Mouse (Mus musculus): ENCODE data around the gene Thsd4.

Thsd4 gene

GRCm38 (mm10) chr9:60001444-60001843 is 520.4 kb downstream of the Thsd4 start:
- in situ Hi-C loops (cut with MseI, MboI): no loop called here

DNA sequence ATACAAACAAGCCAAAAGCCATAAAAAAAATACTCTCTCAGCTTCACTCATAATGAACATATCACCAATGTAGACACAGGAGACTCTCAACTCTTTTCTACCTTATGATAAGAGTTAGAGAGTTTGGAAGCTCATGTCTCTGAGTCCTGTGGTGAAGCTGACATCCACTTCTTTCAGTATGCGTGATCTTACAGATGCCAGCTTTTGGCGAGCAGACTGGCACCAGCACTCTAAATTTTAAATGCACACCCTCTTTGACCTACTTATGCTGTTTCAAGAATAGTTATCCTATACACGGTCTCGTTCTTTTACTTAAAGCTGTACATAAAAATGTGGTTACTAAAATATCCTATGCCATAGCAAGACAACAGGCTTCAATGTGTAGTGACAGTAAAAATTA is 524.1 kb downstream of the Thsd4 start:
- in situ Hi-C loops (cut with MseI, MboI): no loop called here

DNA sequence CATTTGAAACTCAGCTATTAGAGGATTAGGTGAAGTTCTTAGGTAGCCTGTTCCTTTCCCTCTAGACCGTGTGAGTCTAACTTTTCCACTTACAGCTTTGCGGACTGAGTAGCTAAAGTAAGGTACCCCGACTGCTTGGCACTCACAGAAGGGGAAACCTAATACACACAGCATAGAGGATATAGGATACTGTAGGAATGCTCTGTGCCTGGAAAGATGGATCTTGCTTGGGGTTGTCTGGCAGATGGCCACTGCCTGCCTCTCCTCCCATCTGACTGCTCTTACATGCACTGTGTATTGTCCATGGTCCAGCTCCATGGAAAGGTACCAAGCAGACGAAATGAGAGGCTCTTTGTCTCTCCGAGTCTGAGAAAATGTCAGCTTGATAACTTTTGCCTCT is 530.4 kb downstream of the Thsd4 start:
- in situ Hi-C loops (cut with MseI, MboI): no loop called here

GRCm38 (mm10) chr9:59989864-59990263 is 532.0 kb downstream of the Thsd4 start:
- in situ Hi-C loops (cut with MseI, MboI): no loop called here

DNA sequence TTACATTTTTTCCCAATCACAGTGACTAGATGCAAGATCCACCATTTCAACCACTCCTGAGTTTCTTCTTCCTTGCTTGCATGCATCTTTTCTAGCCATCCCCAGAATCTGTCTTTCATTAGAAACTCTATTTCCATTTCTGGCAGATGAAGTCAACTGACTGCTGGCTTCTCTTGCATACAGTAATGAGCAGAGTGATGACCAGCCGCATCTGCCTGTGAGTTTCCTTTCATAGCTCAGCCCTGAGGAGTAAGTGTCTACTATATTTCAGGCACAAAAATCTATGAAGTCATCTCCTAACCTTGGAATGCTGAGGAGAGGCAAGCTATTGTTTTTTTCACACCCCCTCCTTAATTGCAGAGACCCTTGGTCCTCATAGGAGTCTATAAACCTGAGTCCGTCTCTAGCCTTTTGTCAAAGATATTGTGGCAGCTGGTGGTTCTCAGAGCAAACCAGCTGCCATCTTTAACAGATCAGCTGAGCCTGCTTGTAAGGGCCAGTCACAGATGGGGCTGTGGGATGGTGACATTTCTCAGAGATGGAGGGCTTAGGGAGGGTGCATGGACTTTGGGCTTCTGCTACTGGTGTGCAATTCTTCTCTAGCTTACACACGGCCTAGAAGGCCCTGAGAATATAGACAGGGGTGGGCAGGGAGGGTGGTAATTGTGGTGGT is 535.8 kb downstream of the Thsd4 start:
- in situ Hi-C loops (cut with MseI, MboI): no loop called here

DNA sequence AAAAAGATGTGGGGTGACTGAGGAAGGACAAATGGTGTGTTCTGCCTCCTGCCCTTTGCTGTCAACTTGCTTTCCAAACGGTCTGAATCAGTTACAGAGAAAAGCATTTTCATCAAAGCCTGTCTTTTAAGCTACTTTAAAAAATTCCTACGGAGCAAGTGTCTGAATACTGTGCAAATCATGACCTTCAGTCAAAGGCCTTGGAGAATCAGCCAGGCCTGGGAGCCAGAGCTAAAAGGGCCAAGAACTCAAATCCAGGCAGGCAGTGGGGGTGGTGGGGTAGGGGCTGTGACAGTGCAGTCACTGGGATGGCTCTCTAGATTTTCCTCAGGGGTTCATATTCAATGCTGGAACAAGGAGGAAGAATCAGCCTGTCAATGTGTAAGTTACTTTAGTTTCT is 540.7 kb downstream of the Thsd4 start:
- in situ Hi-C loops (cut with MseI, MboI): no loop called here

- in situ Hi-C loops (cut with MseI, MboI): no loop called here
Measured at GRCm38 (mm10) chr9:59971263-59971662, 550.6 kb downstream of the Thsd4 start.

- in situ Hi-C loops (cut with MseI, MboI): no loop called here
Measured at GRCm38 (mm10) chr9:59969383-59969782, 552.5 kb downstream of the Thsd4 start.

- in situ Hi-C loops (cut with MseI, MboI): no loop called here
Measured at GRCm38 (mm10) chr9:59965046-59965445, 556.8 kb downstream of the Thsd4 start.

DNA sequence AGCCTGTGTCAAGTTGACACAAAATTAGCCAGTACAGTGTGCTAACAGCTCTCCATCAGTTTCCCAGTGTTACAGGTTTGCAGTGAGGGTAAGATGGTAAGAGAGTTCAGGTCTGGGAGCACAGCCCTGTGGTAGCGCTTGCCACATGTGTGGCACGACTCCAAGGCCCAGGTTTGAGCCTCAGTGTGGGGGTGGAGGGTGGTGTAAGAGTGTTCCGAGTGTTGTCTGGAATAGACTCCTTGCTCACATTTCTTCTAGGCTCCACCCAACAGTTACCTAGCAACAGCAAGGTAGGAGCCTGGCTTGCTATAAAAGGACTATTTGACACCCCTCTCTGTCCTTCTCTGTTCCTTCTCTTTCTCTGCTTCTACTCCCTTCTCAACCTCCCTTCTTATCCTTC is 557.5 kb downstream of the Thsd4 start:
- in situ Hi-C loops (cut with MseI, MboI): no loop called here

DNA sequence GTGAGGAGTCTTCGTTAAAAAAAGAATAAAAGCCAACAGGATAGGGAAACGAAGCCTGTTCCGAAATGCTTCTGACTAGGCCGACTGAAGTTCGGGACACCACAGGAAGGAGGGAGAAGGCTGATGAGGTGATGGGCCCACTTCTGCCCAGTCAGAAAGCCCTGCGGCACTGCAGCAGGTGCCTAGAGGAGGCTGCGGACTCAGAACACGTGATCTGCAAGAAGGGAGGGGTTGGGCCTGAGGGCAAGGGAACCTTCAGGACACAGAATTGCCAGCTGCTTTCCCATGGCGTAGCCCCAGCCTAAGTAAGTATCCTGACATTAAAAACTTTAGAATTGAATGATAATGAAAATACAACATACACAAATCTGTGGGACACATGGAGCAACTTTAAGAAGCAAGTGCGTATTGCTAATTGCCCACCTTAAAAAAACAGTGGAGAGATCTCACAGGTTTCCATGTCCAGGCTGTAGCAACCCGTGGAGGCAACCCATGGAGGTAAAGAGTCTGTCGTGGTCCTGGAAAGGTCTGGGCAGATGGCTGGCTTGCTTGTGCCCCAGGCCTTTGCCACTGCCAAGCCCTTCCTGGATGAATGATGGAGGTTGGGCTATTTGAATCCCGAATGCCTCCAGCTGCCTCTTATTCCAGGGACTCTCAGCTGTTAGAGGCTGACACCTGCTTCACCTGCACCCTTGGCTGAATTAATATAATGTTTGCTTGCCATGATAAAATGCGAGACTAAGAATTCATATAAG is 560.5 kb downstream of the Thsd4 start:
- in situ Hi-C loops (cut with MseI, MboI): no loop called here

- in situ Hi-C loops (cut with MseI, MboI): no loop called here
Measured at GRCm38 (mm10) chr9:59960559-59960958, 561.3 kb downstream of the Thsd4 start, which contains the start of gene Nr2e3. Nr2e3 (minus strand) TSS chr9:59960659.

- in situ Hi-C loops (cut with MseI, MboI): loop anchor here in 1 of 2 experiments (10.0 kb wide), 1 partner anchor 234 kb away; no protein-coding TSS in a partner anchor
Measured at GRCm38 (mm10) chr9:59959276-59959675, 562.6 kb downstream of the Thsd4 start.

DNA sequence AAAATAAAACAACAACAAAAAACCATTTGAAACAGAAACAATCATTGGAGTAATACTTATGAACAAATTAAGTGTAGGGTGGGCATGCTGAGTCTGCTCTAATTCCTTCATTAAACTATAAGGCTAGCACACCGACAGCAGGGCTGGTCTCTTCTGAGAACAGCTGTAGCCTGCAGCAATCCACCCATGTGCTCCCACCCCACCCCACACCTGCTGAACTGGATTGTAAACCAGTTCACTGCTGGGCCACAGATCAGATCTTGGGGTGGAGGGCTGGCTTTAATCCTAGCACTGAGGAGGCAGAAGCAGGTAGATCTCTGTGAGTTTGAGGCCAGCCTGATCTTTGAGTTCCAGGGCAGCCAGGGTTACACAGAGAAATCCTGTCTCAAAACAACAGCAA is 563.7 kb downstream of the Thsd4 start:
- in situ Hi-C loops (cut with MseI, MboI): loop anchor here in 1 of 2 experiments (10.0 kb wide), 1 partner anchor 233 kb away; no protein-coding TSS in a partner anchor

GRCm38 (mm10) chr9:59956496-59956895 is 565.4 kb downstream of the Thsd4 start:
- in situ Hi-C loops (cut with MseI, MboI): loop anchor here in 1 of 2 experiments (10.0 kb wide), 1 partner anchor 232 kb away; no protein-coding TSS in a partner anchor

DNA sequence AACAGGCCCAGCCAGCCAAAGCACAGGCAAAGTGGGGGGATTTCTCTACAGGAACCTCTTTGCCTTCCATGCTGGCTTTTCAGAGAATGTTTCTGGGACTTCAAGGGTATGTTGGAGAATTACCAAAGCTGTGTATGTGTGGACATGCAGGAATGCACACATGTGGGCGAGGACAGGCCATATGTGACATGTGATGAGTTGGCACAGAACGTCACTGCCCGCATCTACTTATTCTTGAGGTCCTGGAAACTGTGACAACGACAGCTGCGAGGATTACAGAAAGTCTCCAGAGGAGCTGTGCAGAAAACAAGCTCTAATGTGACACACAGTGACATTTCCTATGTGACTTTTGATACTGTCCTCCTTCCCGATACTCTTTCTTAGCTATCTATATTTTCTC is 566.2 kb downstream of the Thsd4 start:
- in situ Hi-C loops (cut with MseI, MboI): loop anchor here in 1 of 2 experiments (10.0 kb wide), 1 partner anchor 231 kb away; no protein-coding TSS in a partner anchor

DNA sequence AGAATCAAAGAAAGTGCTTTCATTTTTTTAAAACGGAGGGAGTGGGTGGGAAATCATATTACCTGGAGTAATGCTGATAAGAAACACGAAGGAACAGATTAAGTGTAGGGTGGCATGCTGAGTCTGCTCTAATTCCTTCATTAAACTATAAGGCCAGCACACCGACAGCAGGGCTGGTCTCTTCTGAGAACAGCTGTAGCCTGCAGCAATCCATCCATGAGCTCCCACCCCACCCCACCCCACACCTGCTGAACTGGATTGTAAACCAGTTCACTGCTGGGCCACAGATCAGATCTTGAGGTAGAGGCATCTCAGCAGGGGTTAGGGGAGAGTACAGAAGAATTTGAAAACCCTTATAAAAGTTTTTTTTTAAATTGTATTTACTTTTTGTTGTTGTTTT is 566.6 kb downstream of the Thsd4 start:
- in situ Hi-C loops (cut with MseI, MboI): loop anchor here in 1 of 2 experiments (10.0 kb wide), 1 partner anchor 230 kb away; no protein-coding TSS in a partner anchor

DNA sequence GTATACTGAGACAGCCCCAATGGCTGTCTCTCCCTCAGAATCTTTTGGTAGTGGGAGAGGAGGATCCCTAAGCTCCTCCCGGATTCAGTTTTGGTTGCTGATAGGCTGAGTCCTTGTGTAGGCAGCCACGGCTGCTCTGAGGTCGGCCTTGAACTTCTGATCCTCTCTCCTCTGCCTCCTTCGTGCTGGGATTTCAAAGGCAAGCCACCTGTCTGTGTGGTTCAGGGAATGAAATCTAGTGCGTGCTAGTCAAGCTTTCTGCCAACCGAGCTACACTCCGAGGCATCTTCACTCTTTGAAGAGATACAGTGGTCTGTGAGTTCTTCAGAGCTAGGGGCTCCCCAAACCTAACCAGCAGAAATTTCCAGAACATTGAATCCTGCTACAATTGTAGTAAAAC is 568.3 kb downstream of the Thsd4 start:
- in situ Hi-C loops (cut with MseI, MboI): loop anchor here in 1 of 2 experiments (10.0 kb wide), 1 partner anchor 229 kb away; no protein-coding TSS in a partner anchor

GRCm38 (mm10) chr9:59952515-59953070 is 569.3 kb downstream of the Thsd4 start:
- in situ Hi-C loops (cut with MseI, MboI): loop anchor here in 1 of 2 experiments (10.0 kb wide), 1 partner anchor 228 kb away; no protein-coding TSS in a partner anchor

GRCm38 (mm10) chr9:59951943-59952342 is 569.9 kb downstream of the Thsd4 start:
- in situ Hi-C loops (cut with MseI, MboI): loop anchor here in 1 of 2 experiments (10.0 kb wide), 1 partner anchor 227 kb away; no protein-coding TSS in a partner anchor

GRCm38 (mm10) chr9:59951001-59951750 is 570.7 kb downstream of the Thsd4 start:
- in situ Hi-C loops (cut with MseI, MboI): loop anchor here in 1 of 2 experiments (10.0 kb wide), 1 partner anchor 226 kb away; no protein-coding TSS in a partner anchor

Data from mouse trophoblast stem cell (cell line).